Mouse (Mus musculus): ENCODE measurements at regions not wholly inside any gene's neighbourhood (a gene's known extent, or its start where the extent isn't known, plus 50 kb on each side); places are given as distances from the start of the nearest gene placed in this dataset.

- DNase-seq, result peak; percentile 60 to 68
Measured at GRCm38 (mm10) chr12:78099761-78100160, 94.3 kb upstream of the Gm6657 start.

- no peak for DNase-seq
Measured at GRCm38 (mm10) chr12:78100756-78101155, 93.3 kb upstream of the Gm6657 start.

- DNase-seq, result no peak
Measured at GRCm38 (mm10) chr12:78109931-78110330, 84.1 kb upstream of the Gm6657 start.

GRCm38 (mm10) chr12:78118131-78118530 lies 75.9 kb upstream of the Gm6657 start:
- DNase-seq, result no peak

GRCm38 (mm10) chr12:78119246-78119645 lies 74.8 kb upstream of the Gm6657 start:
- peak; percentile 43 to 51 for DNase-seq

- peak; percentile 71 to 72 for DNase-seq
Measured at GRCm38 (mm10) chr12:78119855-78120254, 74.2 kb upstream of the Gm6657 start.

- DNase-seq, result no peak
Measured at GRCm38 (mm10) chr12:78129130-78129845, 64.8 kb upstream of the Gm6657 start.

- peak; percentile 18 to 22 for DNase-seq
Measured at GRCm38 (mm10) chr12:78132016-78132797, 61.8 kb upstream of the Gm6657 start.

- DNase-seq, result no peak
Measured at GRCm38 (mm10) chr12:78133341-78133740, 60.7 kb upstream of the Gm6657 start.

GRCm38 (mm10) chr12:78133984-78134383 lies 60.1 kb upstream of the Gm6657 start:
- DNase-seq, result no peak

GRCm38 (mm10) chr12:78137196-78137595 lies 56.8 kb upstream of the Gm6657 start:
- DNase-seq, result no peak

GRCm38 (mm10) chr12:78138467-78138866 lies 55.6 kb upstream of the Gm6657 start:
- no peak for DNase-seq
